Mouse (Mus musculus): Measurements from ENCODE around the gene Rad51b.

DNA sequence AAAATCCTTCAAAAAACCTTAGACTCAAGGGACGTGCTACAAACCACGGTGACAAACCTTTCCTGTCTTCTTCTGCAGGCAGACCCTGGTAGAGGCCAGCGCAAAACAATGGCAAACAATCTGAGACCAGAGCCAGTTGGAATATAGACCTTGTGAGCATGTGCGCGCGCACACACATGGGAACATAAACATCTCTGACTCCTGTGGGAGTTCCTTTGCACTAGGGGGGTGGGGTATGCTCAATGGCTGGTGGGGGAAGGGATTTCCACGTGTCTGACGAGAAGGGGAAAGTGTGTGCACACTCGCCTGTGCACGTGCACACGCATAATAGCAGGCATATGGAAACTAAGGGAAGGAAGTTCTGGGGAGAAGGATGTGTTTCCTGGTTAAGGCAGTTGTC is 545.9 kb downstream of the Rad51b start:
- TF ChIP-seq CTCF (IDR thresholded peaks at IDR 0.05; ENCODE audit: low read depth, low read length): no peak
- TF ChIP-seq POLR2AphosphoS5 (IDR thresholded peaks at IDR 0.05; ENCODE audit: insufficient replicate concordance, low read depth, low read length): no peak
- no peak for TF ChIP-seq TAL1 (conservative IDR thresholded peaks at IDR 0.05; ENCODE audit: low read depth, low read length)
- no peak for TF ChIP-seq GATA1 (IDR thresholded peaks at IDR 0.05; ENCODE audit: borderline replicate concordance, low read length)
